In genomic region chr10:21254266-21255140, GRCm38 (mm10) we compare ENCODE assay signal across 16 mouse cellular contexts. TPM values are rescaled to one million over a fixed set of nuclear protein-coding genes. Genes with fewer than 3 reads are reported as not detected.
DNase-seq lines count a peak whose midpoint lies in the region; ATAC-seq and TF ChIP-seq lines count a peak whose summit lies in the region.
"Had no signal": no experiment of that assay in that cellular context is flagged by ENCODE, and none has a peak within 500 bp of the region (broad histone marks: within the 10 kb centered on the region; RNA-seq: fewer than 3 reads in every experiment).

No protein-coding gene starts in this region.

- DNase-seq in R1 (ENCODE audit: low read depth, low spot score): peak; percentile 12
- DNase-seq in liver, adult 2 months (ENCODE audit: extremely low read depth, low read depth, low spot score): peak; percentile 9
- no peak for DNase-seq in adrenal gland, adult 2 months
- DNase-seq in layer of hippocampus, adult 18-20 months (ENCODE audit: low spot score in 2 of 2): no peak
- DNase-seq in left cerebral cortex, postnatal 14 days (ENCODE audit: low spot score in 2 of 2): no peak
- DNase-seq: adrenal gland, adult 8-10 months; cerebellum, adult 9-11 months; embryo, embryonic 11 days; heart, postnatal 10 days had no signal

- 82% methylated on average over 12 of the region's 12 CpGs for WGBS in intestine, postnatal 0 days
- WGBS in intestine, embryonic 16.5 days: 81% methylated on average over 12 of the region's 12 CpGs
- WGBS in liver, adult 2 months: 83% methylated on average over 12 of the region's 12 CpGs

- no peaks in the 10 kb centered on the region for H3K4me1 ChIP-seq in intestine, postnatal 0 days (replicated peaks; ENCODE audit: control insufficient read depth, insufficient read depth, low read length)
- H3K4me1 ChIP-seq in intestine, embryonic 16.5 days (ENCODE audit: control insufficient read depth, insufficient read depth, low read length): no peaks in the 10 kb centered on the region
- H3K4me1 ChIP-seq in liver, adult 2 months (ENCODE audit: control insufficient read depth, insufficient read depth, low read length): peaks cover 1% of the 10 kb centered on the region
- H3K4me1 ChIP-seq: forebrain, embryonic 15.5 days; hindbrain, embryonic 15.5 days had no signal

- H3K4me3 ChIP-seq in intestine, postnatal 0 days (ENCODE audit: low read depth, low read length): no peak overlapping the region
- no peak overlapping the region for H3K4me3 ChIP-seq in intestine, embryonic 16.5 days (ENCODE audit: low read length)
- no peak overlapping the region for H3K4me3 ChIP-seq in liver, adult 2 months (ENCODE audit: insufficient read depth, low read depth, low read length)
- H3K4me3 ChIP-seq: forebrain, embryonic 15.5 days; hindbrain, embryonic 15.5 days; left cerebral cortex, adult 2 months had no signal

- no peak overlapping the region for H3K4me2 ChIP-seq in intestine, postnatal 0 days (replicated peaks; ENCODE audit: low read depth)
- no peak overlapping the region for H3K4me2 ChIP-seq in intestine, embryonic 16.5 days (ENCODE audit: low read depth, low read length)
- H3K4me2 ChIP-seq: forebrain, embryonic 15.5 days; hindbrain, embryonic 15.5 days; midbrain, embryonic 11.5 days had no signal

- no peak for TF ChIP-seq POLR2A in liver, adult 2 months (IDR thresholded peaks at IDR 0.05; ENCODE audit: extremely low read depth, insufficient read depth, low read length)

- intact Hi-C loops in left cerebral cortex, postnatal 14 days (cut with DNase I): no loop called here

- H3K9me3 ChIP-seq in intestine, postnatal 0 days (ENCODE audit: control insufficient read depth): no peaks in the 10 kb centered on the region
- no peaks in the 10 kb centered on the region for H3K9me3 ChIP-seq in intestine, embryonic 16.5 days (ENCODE audit: control insufficient read depth, low read length)
- H3K9me3 ChIP-seq: forebrain, embryonic 15.5 days; hindbrain, embryonic 15.5 days had no signal

- no peaks in the 10 kb centered on the region for H3K36me3 ChIP-seq in intestine, postnatal 0 days (ENCODE audit: control insufficient read depth, insufficient read depth)
- no peaks in the 10 kb centered on the region for H3K36me3 ChIP-seq in intestine, embryonic 16.5 days (ENCODE audit: control insufficient read depth, insufficient read depth, low read length)
- no peaks in the 10 kb centered on the region for H3K36me3 ChIP-seq in liver, adult 2 months (ENCODE audit: control insufficient read depth, insufficient read depth, low read length)
- H3K36me3 ChIP-seq: forebrain, embryonic 15.5 days; hindbrain, embryonic 15.5 days had no signal

- no peaks in the 10 kb centered on the region for H3K27me3 ChIP-seq in intestine, postnatal 0 days (replicated peaks; ENCODE audit: control insufficient read depth, insufficient read depth, low read length)
- H3K27me3 ChIP-seq in intestine, embryonic 16.5 days (replicated peaks; ENCODE audit: control insufficient read depth, insufficient read depth, low read length): no peaks in the 10 kb centered on the region
- H3K27me3 ChIP-seq in liver, adult 2 months (ENCODE audit: control insufficient read depth, insufficient read depth, low read length): no peaks in the 10 kb centered on the region
- H3K27me3 ChIP-seq: forebrain, embryonic 15.5 days; hindbrain, embryonic 15.5 days had no signal

- H3K79me2 ChIP-seq in liver, adult 2 months (ENCODE audit: control insufficient read depth, insufficient read depth, low read length): no peaks in the 10 kb centered on the region

- no peak overlapping the region for H3K9ac ChIP-seq in intestine, postnatal 0 days (ENCODE audit: low read depth, low read length)
- H3K9ac ChIP-seq in intestine, embryonic 16.5 days (ENCODE audit: low read depth, low read length): no peak overlapping the region
- no peak overlapping the region for H3K9ac ChIP-seq in liver, adult 2 months (ENCODE audit: low read depth, low read length)
- H3K9ac ChIP-seq: forebrain, embryonic 15.5 days; hindbrain, embryonic 15.5 days had no signal

- ATAC-seq in intestine, postnatal 0 days: no peak
- ATAC-seq in intestine, embryonic 16.5 days: no peak
- ATAC-seq in megakaryocyte-erythroid progenitor cell, adult 5-6 weeks (replicated peaks; ENCODE audit: low FRiP score, low TSS enrichment, poor library complexity, severe bottlenecking): peak; percentile 46
- ATAC-seq: forebrain, embryonic 15.5 days had no signal

- TF ChIP-seq CTCF in intestine, postnatal 0 days (IDR thresholded peaks at IDR 0.05; ENCODE audit: low read depth): peak; percentile 17
- no peak for TF ChIP-seq CTCF in liver, adult 2 months (IDR thresholded peaks at IDR 0.05; ENCODE audit: low read depth, low read length)

- no peak overlapping the region for H3K27ac ChIP-seq in intestine, postnatal 0 days (ENCODE audit: low read depth, low read length)
- no peak overlapping the region for H3K27ac ChIP-seq in intestine, embryonic 16.5 days (ENCODE audit: low read length)
- H3K27ac ChIP-seq in liver, adult 2 months (replicated peaks; ENCODE audit: insufficient read depth, low read depth, low read length): no peak overlapping the region
- H3K27ac ChIP-seq: forebrain, embryonic 15.5 days; hindbrain, embryonic 15.5 days; left cerebral cortex, adult 2 months had no signal

RNA-seq across cellular contexts. Expression of gene Hbs1l, which starts 41.3 kb away (rescaled TPM):
- polyA plus RNA-seq in intestine, postnatal 0 days (2015; fragmentation: Nextera tagmentation; extraction: Ambion mirVana): 37.8 and 40.7 TPM in 2 replicates
- polyA plus RNA-seq in intestine, embryonic 16.5 days (2015; fragmentation: Nextera tagmentation; extraction: Ambion mirVana): 78.7 and 80.0 TPM in 2 replicates
- total RNA-seq in liver, adult 2 months (2014; rRNA removed): 78.1 and 92.2 TPM in 2 replicates
- polyA plus RNA-seq in liver, adult 2 months (2012; rRNA removed): 17.1 and 21.3 TPM in 2 replicates
- total RNA-seq in megakaryocyte-erythroid progenitor cell, adult 5-6 weeks (2014; fragmentation: Nextera tagmentation): 81.6 and 95.5 TPM in 2 replicates
- total RNA-seq in megakaryocyte-erythroid progenitor cell, adult 5-6 weeks (2017): 106 and 108 TPM in 2 replicates
- 10 to 100 TPM; 62.9 to 75.6 TPM for total RNA-seq in adrenal gland, adult 2 months (2021)
- 5.6 and 7.4 TPM in 2 replicates for polyA plus RNA-seq in adrenal gland, adult 2 months (2012; rRNA removed)
- 10 to 100 TPM; 58.8 to 62.9 TPM for total RNA-seq in layer of hippocampus, adult 18-20 months (2021)
- 10 to 100 TPM; 72.9 to 79.2 TPM for total RNA-seq in left cerebral cortex, postnatal 14 days (2021)

Comparison
In these comparisons a context has a peak if more than half of its experiments do, and no peak if none do; other contexts are left out.
1. DNase-seq: peak in R1 (single experiment) and liver, adult 2 months (single experiment); none in adrenal gland, adult 2 months (single experiment), layer of hippocampus, adult 18-20 months (0 of 2) and left cerebral cortex, postnatal 14 days (0 of 2).